24 mouse cellular contexts compared by ENCODE assay signal in the genomic region with DNA sequence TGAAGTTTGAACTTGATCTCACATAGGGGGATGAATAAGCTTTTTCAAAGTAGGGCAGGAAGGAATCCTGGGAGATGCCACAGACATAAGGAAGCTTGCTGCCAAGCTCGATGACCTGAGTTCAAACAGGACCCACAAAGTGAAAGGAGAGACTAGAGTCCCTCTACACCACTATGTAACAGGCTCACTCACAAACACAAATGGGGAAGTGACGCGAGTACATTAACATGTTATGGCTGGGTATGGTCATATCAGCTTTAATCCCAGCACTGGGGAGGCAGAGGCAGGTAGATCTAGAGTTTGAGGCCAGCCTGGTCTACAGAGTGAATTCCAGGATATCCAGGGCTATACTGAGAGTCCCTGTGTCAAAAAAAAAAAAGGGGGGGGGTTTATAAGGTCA. TPM values are rescaled to one million over a fixed set of nuclear protein-coding genes. Genes with fewer than 3 reads are reported as not detected.
DNase-seq lines count a peak whose midpoint lies in the region; ATAC-seq and TF ChIP-seq lines count a peak whose summit lies in the region.
"Had no signal": no experiment of that assay in that cellular context is flagged by ENCODE, and none has a peak within 500 bp of the region (broad histone marks: within the 10 kb centered on the region; RNA-seq: fewer than 3 reads in every experiment).

No protein-coding gene starts in this region.

- no peak for ATAC-seq in lung, embryonic 14.5 days (ENCODE audit: insufficient read depth)
- no peak for ATAC-seq in midbrain, embryonic 13.5 days
- no peak for ATAC-seq in midbrain, embryonic 14.5 days (ENCODE audit: low FRiP score, low TSS enrichment)
- ATAC-seq in liver, embryonic 13.5 days (ENCODE audit: low read depth), result no peak

- no peaks in the 10 kb centered on the region for H3K27me3 ChIP-seq in lung, embryonic 14.5 days (ENCODE audit: insufficient read depth, low read length)
- no peaks in the 10 kb centered on the region for H3K27me3 ChIP-seq in midbrain, embryonic 13.5 days
- no peaks in the 10 kb centered on the region for H3K27me3 ChIP-seq in midbrain, embryonic 14.5 days (ENCODE audit: control insufficient read depth, insufficient read depth, low read length)
- no peaks in the 10 kb centered on the region for H3K27me3 ChIP-seq in liver, embryonic 13.5 days
- no peaks in the 10 kb centered on the region for H3K27me3 ChIP-seq in splenic B cell, adult 2 months (ENCODE audit: control insufficient read depth, insufficient read depth, low read length, poor library complexity, severe bottlenecking)
- H3K27me3 ChIP-seq: embryonic facial prominence, embryonic 12.5 days; forebrain, embryonic 15.5 days; hindbrain, embryonic 15.5 days; kidney, embryonic 15.5 days; limb, embryonic 12.5 days; neural tube, embryonic 15.5 days had no signal

- no peak overlapping the region; the same call in 1 of the 2 replicates for H3K4me2 ChIP-seq in lung, embryonic 14.5 days
- peak overlapping the region; percentile 85; the same call in 1 of the 2 replicates for H3K4me2 ChIP-seq in midbrain, embryonic 13.5 days (replicated peaks)
- no peak overlapping the region for H3K4me2 ChIP-seq in midbrain, embryonic 14.5 days (ENCODE audit: low read length)
- 0 out of 2 replicates have a peak overlapping the region, but pooled peaks have one; percentile 88 for H3K4me2 ChIP-seq in liver, embryonic 13.5 days

- 0 out of 2 replicates have a peak overlapping the region, but pooled peaks have one; percentile 32 for H3K27ac ChIP-seq in lung, embryonic 14.5 days (ENCODE audit: low read depth)
- H3K27ac ChIP-seq in midbrain, embryonic 13.5 days, result no peak overlapping the region
- H3K27ac ChIP-seq in midbrain, embryonic 14.5 days (replicated peaks; ENCODE audit: low read depth, low read length), result no peak overlapping the region
- H3K27ac ChIP-seq in liver, embryonic 13.5 days, result peak overlapping the region; percentile 70
- H3K27ac ChIP-seq: embryonic facial prominence, embryonic 12.5 days; limb, embryonic 12.5 days had no signal

- 88% methylated on average over 3 of the region's 3 CpGs for WGBS in lung, embryonic 14.5 days
- WGBS in midbrain, embryonic 13.5 days, result 98% methylated on average over 3 of the region's 3 CpGs
- WGBS in midbrain, embryonic 14.5 days, result 93% methylated on average over 3 of the region's 3 CpGs
- 77% methylated on average over 3 of the region's 3 CpGs for WGBS in liver, embryonic 13.5 days (ENCODE audit: insufficient replicate concordance)

- no peaks in the 10 kb centered on the region for H3K4me1 ChIP-seq in lung, embryonic 14.5 days (ENCODE audit: insufficient read depth)
- peaks cover 10% of the 10 kb centered on the region for H3K4me1 ChIP-seq in midbrain, embryonic 13.5 days (replicated peaks)
- peaks cover 9% of the 10 kb centered on the region for H3K4me1 ChIP-seq in midbrain, embryonic 14.5 days (ENCODE audit: control insufficient read depth, insufficient read depth, low read length)
- H3K4me1 ChIP-seq in liver, embryonic 13.5 days (replicated peaks), result peaks cover 71% of the 10 kb centered on the region

- H3K9ac ChIP-seq in lung, embryonic 14.5 days, result no peak overlapping the region
- no peak overlapping the region for H3K9ac ChIP-seq in midbrain, embryonic 13.5 days (replicated peaks)
- H3K9ac ChIP-seq in midbrain, embryonic 14.5 days (replicated peaks; ENCODE audit: low read length), result no peak overlapping the region
- H3K9ac ChIP-seq in liver, embryonic 13.5 days, result no peak overlapping the region
- H3K9ac ChIP-seq: embryonic facial prominence, embryonic 12.5 days; forebrain, embryonic 15.5 days; limb, embryonic 12.5 days had no signal

- H3K36me3 ChIP-seq in lung, embryonic 14.5 days (ENCODE audit: insufficient read depth), result peaks cover 10% of the 10 kb centered on the region
- 0 out of 2 replicates have a peak, but pooled peaks cover 4% of the 10 kb centered on the region for H3K36me3 ChIP-seq in midbrain, embryonic 13.5 days
- H3K36me3 ChIP-seq in midbrain, embryonic 14.5 days (ENCODE audit: control insufficient read depth, insufficient read depth, low read length), result 0 out of 2 replicates have a peak, but pooled peaks cover 3% of the 10 kb centered on the region
- H3K36me3 ChIP-seq in liver, embryonic 13.5 days, result peaks cover 23% of the 10 kb centered on the region
- H3K36me3 ChIP-seq in splenic B cell, adult 2 months (ENCODE audit: control insufficient read depth, insufficient read depth, low read length, poor library complexity, severe bottlenecking), result peaks cover 4% of the 10 kb centered on the region; the same call in 1 of the 2 replicates
- H3K36me3 ChIP-seq: forebrain, embryonic 15.5 days; hindbrain, embryonic 15.5 days; neural tube, embryonic 15.5 days had no signal

- no peaks in the 10 kb centered on the region for H3K9me3 ChIP-seq in lung, embryonic 14.5 days (ENCODE audit: low read depth, low read length)
- no peaks in the 10 kb centered on the region for H3K9me3 ChIP-seq in midbrain, embryonic 13.5 days
- H3K9me3 ChIP-seq in midbrain, embryonic 14.5 days (ENCODE audit: control insufficient read depth, low read length), result no peaks in the 10 kb centered on the region
- no peaks in the 10 kb centered on the region for H3K9me3 ChIP-seq in liver, embryonic 13.5 days (replicated peaks)
- H3K9me3 ChIP-seq: embryonic facial prominence, embryonic 12.5 days; forebrain, embryonic 15.5 days; hindbrain, embryonic 10.5 days; hindbrain, embryonic 15.5 days; kidney, embryonic 15.5 days; limb, embryonic 12.5 days; midbrain, embryonic 10.5 days; neural tube, embryonic 15.5 days had no signal

- DNase-seq in lung, embryonic 14.5 days, result no peak
- DNase-seq in lung, postnatal 14 days, result no peak
- DNase-seq in midbrain, embryonic 14.5 days, result no peak
- no peak for DNase-seq in liver, embryonic 13.5 days
- peak; percentile 46 for DNase-seq in splenic B cell, adult 2 months (ENCODE audit: low read depth, low spot score)
- no peak for DNase-seq in cerebellum, postnatal 25 days
- DNase-seq: adrenal gland, postnatal 10 days; cerebellum, adult 8-10 months; embryo, embryonic 11 days; heart, postnatal 14 days; kidney, adult 11 months; kidney, postnatal 25 days; right cerebral cortex, postnatal 25 days; thymus, adult 2 months; thymus, postnatal 36 days had no signal

- TF ChIP-seq CTCF in lung, embryonic 14.5 days (IDR thresholded peaks at IDR 0.05; ENCODE audit: low read depth), result no peak

- H3K4me3 ChIP-seq in lung, embryonic 14.5 days (ENCODE audit: low read depth, low read length), result no peak overlapping the region
- no peak overlapping the region for H3K4me3 ChIP-seq in midbrain, embryonic 13.5 days (replicated peaks)
- H3K4me3 ChIP-seq in midbrain, embryonic 14.5 days (replicated peaks; ENCODE audit: low read depth, low read length), result no peak overlapping the region
- no peak overlapping the region for H3K4me3 ChIP-seq in liver, embryonic 13.5 days (replicated peaks)

RNA-seq across cellular contexts. Expression of a gene that starts 1.0 kb away (rescaled TPM):
- polyA plus RNA-seq in lung, embryonic 14.5 days (2014; fragmentation: Nextera tagmentation; extraction: Ambion mirVana), result 41.3 and 46.5 TPM in 2 replicates
- polyA plus RNA-seq in midbrain, embryonic 13.5 days (2015; fragmentation: Nextera tagmentation; extraction: Ambion mirVana), result 24.3 and 29.6 TPM in 2 replicates
- polyA plus RNA-seq in midbrain, embryonic 14.5 days (2014; fragmentation: Nextera tagmentation; extraction: Ambion mirVana), result 22.4 and 22.8 TPM in 2 replicates
- 44.4 and 46.9 TPM in 2 replicates for polyA plus RNA-seq in liver, embryonic 13.5 days (2015; fragmentation: Nextera tagmentation; extraction: Ambion mirVana)

RNA-seq across cellular contexts. Expression of a gene that starts 6.5 kb away (rescaled TPM):
- polyA plus RNA-seq in lung, embryonic 14.5 days (2014; fragmentation: Nextera tagmentation; extraction: Ambion mirVana), result 32.8 and 37.9 TPM in 2 replicates
- polyA plus RNA-seq in midbrain, embryonic 13.5 days (2015; fragmentation: Nextera tagmentation; extraction: Ambion mirVana), result 38.7 and 40.8 TPM in 2 replicates
- polyA plus RNA-seq in midbrain, embryonic 14.5 days (2014; fragmentation: Nextera tagmentation; extraction: Ambion mirVana), result 27.2 and 35.4 TPM in 2 replicates
- polyA plus RNA-seq in liver, embryonic 13.5 days (2015; fragmentation: Nextera tagmentation; extraction: Ambion mirVana), result 25.7 and 27.0 TPM in 2 replicates

RNA-seq across cellular contexts. Expression of a gene that starts 10.3 kb away (rescaled TPM):
- 10.4 and 10.9 TPM in 2 replicates for polyA plus RNA-seq in lung, embryonic 14.5 days (2014; fragmentation: Nextera tagmentation; extraction: Ambion mirVana)
- polyA plus RNA-seq in midbrain, embryonic 13.5 days (2015; fragmentation: Nextera tagmentation; extraction: Ambion mirVana), result 25.5 and 26.9 TPM in 2 replicates
- 38.8 and 58.1 TPM in 2 replicates for polyA plus RNA-seq in midbrain, embryonic 14.5 days (2014; fragmentation: Nextera tagmentation; extraction: Ambion mirVana)
- 0.72 and 0.96 TPM in 2 replicates for polyA plus RNA-seq in liver, embryonic 13.5 days (2015; fragmentation: Nextera tagmentation; extraction: Ambion mirVana)

RNA-seq across cellular contexts. Expression of a gene that starts 43.5 kb away (rescaled TPM):
- 147 and 149 TPM in 2 replicates for polyA plus RNA-seq in lung, embryonic 14.5 days (2014; fragmentation: Nextera tagmentation; extraction: Ambion mirVana)
- 137 and 140 TPM in 2 replicates for polyA plus RNA-seq in midbrain, embryonic 13.5 days (2015; fragmentation: Nextera tagmentation; extraction: Ambion mirVana)
- polyA plus RNA-seq in midbrain, embryonic 14.5 days (2014; fragmentation: Nextera tagmentation; extraction: Ambion mirVana), result 141 and 148 TPM in 2 replicates
- polyA plus RNA-seq in liver, embryonic 13.5 days (2015; fragmentation: Nextera tagmentation; extraction: Ambion mirVana), result 92.4 and 99.6 TPM in 2 replicates

RNA-seq across cellular contexts. Expression of a gene that starts 48.1 kb away (rescaled TPM):
- 19.6 and 20.5 TPM in 2 replicates for polyA plus RNA-seq in lung, embryonic 14.5 days (2014; fragmentation: Nextera tagmentation; extraction: Ambion mirVana)
- polyA plus RNA-seq in midbrain, embryonic 13.5 days (2015; fragmentation: Nextera tagmentation; extraction: Ambion mirVana), result 9.4 and 10.1 TPM in 2 replicates
- polyA plus RNA-seq in midbrain, embryonic 14.5 days (2014; fragmentation: Nextera tagmentation; extraction: Ambion mirVana), result 5.9 and 6.3 TPM in 2 replicates
- polyA plus RNA-seq in liver, embryonic 13.5 days (2015; fragmentation: Nextera tagmentation; extraction: Ambion mirVana), result 19.0 and 23.9 TPM in 2 replicates

Comparison
In these comparisons a context has a peak if more than half of its experiments do, and no peak if none do; other contexts are left out.
1. H3K4me2 ChIP-seq: peak in midbrain, embryonic 13.5 days (single experiment) and liver, embryonic 13.5 days (single experiment); none in lung, embryonic 14.5 days (single experiment) and midbrain, embryonic 14.5 days (single experiment).
2. H3K27ac ChIP-seq: peak in lung, embryonic 14.5 days (single experiment) and liver, embryonic 13.5 days (single experiment); none in midbrain, embryonic 13.5 days (single experiment) and midbrain, embryonic 14.5 days (single experiment).